Mouse (Mus musculus) lung, embryonic 14.5 days (tissue): ENCODE results near the gene Hoxa9. TPM values are rescaled to one million over a fixed set of nuclear protein-coding genes. Genes with fewer than 3 reads are reported as not detected.

Source experiments
- ATAC-seq: fragments of 200-750 bp; cut with Nextera tagmentation; 2 replicates; pipeline ENCODE4 v1.8.0; 2017; ENCODE audit warnings: mild to moderate bottlenecking, moderate TSS enrichment, moderate library complexity; ENCODE audit not compliant: insufficient read depth
- DNase-seq: peaks from one replicate; pipeline ENCODE4 v3.0.0-alpha.2; 2015
- H3K27ac ChIP-seq: fragments of 300-500 bp; sonication (generic); 2 replicates; pipeline ENCODE4 v1.5.1; 2014; ENCODE audit warnings: low read depth, mild to moderate bottlenecking, moderate library complexity
- H3K27me3 ChIP-seq: fragments of 300-500 bp; sonication (generic); 2 replicates; pipeline ENCODE4 v1.6.1; 2014; ENCODE audit warnings: low read length, control low read depth; ENCODE audit not compliant: insufficient read depth
- H3K36me3 ChIP-seq: fragments of 300-500 bp; sonication (generic); 2 replicates; pipeline ENCODE4 v1.6.1; 2014; ENCODE audit warnings: control low read depth; ENCODE audit not compliant: insufficient read depth
- H3K4me1 ChIP-seq: fragments of 300-500 bp; sonication (generic); 2 replicates; pipeline ENCODE4 v1.6.1; 2014; ENCODE audit warnings: antibody characterized with exemption, control low read depth; ENCODE audit not compliant: insufficient read depth
- H3K4me2 ChIP-seq: fragments of 300-500 bp; sonication (generic); 2 replicates; pipeline ENCODE4 v1.6.1; 2014; ENCODE audit warnings: mild to moderate bottlenecking
- H3K4me3 ChIP-seq: fragments of 300-500 bp; sonication (generic); 2 replicates; pipeline ENCODE4 v1.5.1; 2014; ENCODE audit warnings: low read depth, low read length
- H3K9ac ChIP-seq: fragments of 300-500 bp; sonication (generic); 2 replicates; pipeline ENCODE4 v1.6.1; 2014
- H3K9me3 ChIP-seq: fragments of 300-500 bp; sonication (generic); 2 replicates; pipeline ENCODE4 v1.6.1; 2016; ENCODE audit warnings: low read depth, low read length, control low read depth
- CTCF ChIP-seq: IDR thresholded peaks from 2 replicates; pipeline ENCODE4 v1.5.1; 2016; ENCODE audit warnings: antibody characterized with exemption, low read depth
- WGBS: fragments of 180-500 bp; shearing (Covaris S2); extraction: QIAGEN DNeasy Blood & Tissue Kit; methylation state at CpG from one replicate; pipeline ENCODE4 v1.1.7; 2014; 5-methylcytosine and 5-hydroxymethylcytosine counted together
- polyA plus RNA-seq: library from polyadenylated mRNA; unstranded; fragments of >200 nt; fragmentation: Nextera tagmentation; extraction: Ambion mirVana; gene quantifications from 2 replicates; pipeline ENCODE4 v1.2.1, GENCODE M21; 2014

Hoxa9 gene
- polyA plus RNA-seq, 1 experiment from 2014 or later = not detected

GRCm38 (mm10) chr6:52191860-52192550 is 38.9 kb downstream of the Hoxa9 start:
- TF ChIP-seq CTCF = no peak
- H3K36me3 ChIP-seq = peaks cover 7% of the 10 kb centered on the region; the same call in 1 of the 2 replicates
- peaks cover 24% of the 10 kb centered on the region for H3K27me3 ChIP-seq
- ATAC-seq (peak; percentile 52), DNase-seq (peak; percentile 94)
- H3K9ac ChIP-seq = peak overlapping the region; percentile 71
- peak overlapping the region; percentile 95 for H3K27ac ChIP-seq
- H3K4me3 ChIP-seq = peak overlapping the region; percentile 70
- WGBS = under 1% methylated on average over 55 of the region's 55 CpGs
- peak overlapping the region; percentile 87 for H3K4me2 ChIP-seq
- peaks cover 25% of the 10 kb centered on the region for H3K4me1 ChIP-seq
- no peaks in the 10 kb centered on the region for H3K9me3 ChIP-seq

GRCm38 (mm10) chr6:52190906-52191810 is 39.7 kb downstream of the Hoxa9 start, which contains the start of gene Hoxa4:
Gene Hoxa4 (minus strand): TSS chr6:52191753.
- DNase-seq (peak; percentile 59), ATAC-seq (no peak)
- 1% methylated on average over 79 of the region's 102 CpGs for WGBS
- Histone ChIP-seq H3K4me3 (peak within 1 kb of the TSS; percentile 70), H3K9me3 (no peaks in the 10 kb centered on the region), H3K9ac (peak within 1 kb of the TSS; percentile 96), H3K36me3 (peaks cover 7% of the 10 kb centered on the region; the same call in 1 of the 2 replicates), H3K4me2 (peak within 1 kb of the TSS; percentile 87), H3K27ac (peak within 1 kb of the TSS; percentile 99), H3K4me1 (peaks cover 25% of the 10 kb centered on the region), H3K27me3 (peaks cover 25% of the 10 kb centered on the region)
- no peak for TF ChIP-seq CTCF

DNA sequence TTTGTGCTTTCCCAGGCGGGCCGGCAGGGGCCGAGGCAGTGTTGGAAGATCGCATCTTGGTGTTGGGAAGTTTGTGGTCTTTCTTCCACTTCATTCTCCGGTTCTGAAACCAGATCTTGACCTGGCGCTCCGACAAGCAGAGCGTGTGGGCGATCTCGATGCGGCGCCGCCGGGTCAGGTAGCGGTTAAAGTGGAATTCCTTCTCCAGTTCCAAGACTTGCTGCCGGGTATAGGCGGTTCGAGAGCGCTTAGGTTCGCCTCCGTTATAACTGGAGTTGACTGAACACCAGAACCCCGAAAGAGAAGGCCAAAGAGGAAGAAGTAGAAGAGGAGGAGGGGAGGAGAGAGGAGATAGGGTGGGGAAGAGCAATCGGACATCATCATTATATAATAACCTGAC is 40.5 kb downstream of the Hoxa9 start:
- peak; percentile 14; the same call in 1 of the 2 replicates for TF ChIP-seq CTCF
- Histone ChIP-seq H3K27ac (peak overlapping the region; percentile 99), H3K4me1 (peaks cover 26% of the 10 kb centered on the region), H3K9me3 (no peaks in the 10 kb centered on the region), H3K27me3 (peaks cover 31% of the 10 kb centered on the region), H3K36me3 (peaks cover 7% of the 10 kb centered on the region; the same call in 1 of the 2 replicates), H3K9ac (peak overlapping the region; percentile 96), H3K4me3 (peak overlapping the region; percentile 70), H3K4me2 (peak overlapping the region; percentile 87)
- WGBS = 2% methylated on average over 23 of the region's 23 CpGs
- DNase-seq (peak; percentile 68), ATAC-seq (no peak)

GRCm38 (mm10) chr6:52189909-52190308 is 41.0 kb downstream of the Hoxa9 start:
- Histone ChIP-seq H3K4me2 (peak overlapping the region; percentile 87), H3K27ac (peak overlapping the region; percentile 99), H3K36me3 (peaks cover 6% of the 10 kb centered on the region; the same call in 1 of the 2 replicates), H3K9me3 (no peaks in the 10 kb centered on the region), H3K4me1 (peaks cover 28% of the 10 kb centered on the region), H3K27me3 (peaks cover 34% of the 10 kb centered on the region), H3K4me3 (peak overlapping the region; percentile 70), H3K9ac (peak overlapping the region; percentile 96)
- no peak for TF ChIP-seq CTCF
- no peak for DNase-seq
- no peak for ATAC-seq
- 11% methylated on average over 8 of the region's 8 CpGs for WGBS

DNA sequence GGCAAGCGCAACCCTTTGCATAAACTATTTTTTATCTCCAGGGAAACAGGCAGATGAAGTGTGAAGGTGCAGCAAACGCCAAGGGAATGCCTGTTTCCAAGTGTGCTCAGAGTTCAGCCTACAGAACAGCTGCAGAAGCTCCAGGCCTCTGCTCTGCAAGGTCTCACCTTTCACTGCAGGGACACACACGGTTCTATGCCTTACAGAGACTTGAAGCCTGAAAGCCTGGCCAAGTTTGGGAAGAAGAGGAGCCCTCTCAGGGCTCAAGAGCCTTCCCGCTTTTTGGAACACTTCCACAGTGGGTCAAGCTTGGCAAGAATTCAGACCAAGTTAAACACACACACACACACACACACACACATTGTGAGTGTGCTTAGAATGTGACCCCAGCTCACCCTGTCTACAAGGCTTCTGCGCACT is 41.7 kb downstream of the Hoxa9 start:
- Histone ChIP-seq H3K36me3 (peaks cover 3% of the 10 kb centered on the region; the same call in 1 of the 2 replicates), H3K27ac (peak overlapping the region; percentile 99), H3K4me1 (peaks cover 28% of the 10 kb centered on the region), H3K9ac (peak overlapping the region; percentile 96), H3K9me3 (no peaks in the 10 kb centered on the region), H3K4me3 (peak overlapping the region; percentile 70), H3K27me3 (peaks cover 36% of the 10 kb centered on the region), H3K4me2 (peak overlapping the region; percentile 87)
- 8% methylated on average over 5 of the region's 5 CpGs for WGBS
- DNase-seq (peak; percentile 94), ATAC-seq (peak; percentile 87)
- no peak for TF ChIP-seq CTCF

DNA sequence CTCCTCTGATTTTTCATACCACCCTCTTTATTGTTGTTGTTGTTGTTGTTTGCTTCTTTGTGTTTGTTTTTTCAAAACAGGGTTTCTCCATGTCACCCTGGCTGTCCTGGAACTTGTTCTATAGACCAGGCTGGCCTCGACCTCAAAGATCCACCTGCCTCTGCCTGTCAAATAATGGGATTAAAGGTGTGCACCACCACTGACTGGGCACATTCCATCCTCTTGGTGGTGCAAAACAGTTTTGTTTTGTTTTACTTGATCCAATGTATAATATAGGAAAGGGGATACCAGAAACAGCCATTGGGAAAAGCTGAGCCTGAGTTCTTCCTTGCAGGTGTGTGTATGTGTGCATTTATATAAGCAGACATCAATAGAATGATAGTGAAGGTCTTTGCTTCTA is 44.4 kb downstream of the Hoxa9 start:
- Histone ChIP-seq H3K4me3 (no peak overlapping the region), H3K9ac (no peak overlapping the region), H3K36me3 (peaks cover 3% of the 10 kb centered on the region; the same call in 1 of the 2 replicates), H3K27me3 (peaks cover 43% of the 10 kb centered on the region), H3K4me1 (peaks cover 39% of the 10 kb centered on the region), H3K9me3 (no peaks in the 10 kb centered on the region), H3K4me2 (no peak overlapping the region), H3K27ac (no peak overlapping the region)
- WGBS = 45% methylated on average over 1 of the region's 1 CpGs
- ATAC-seq = no peak
- TF ChIP-seq CTCF = peak; percentile 44
- DNase-seq = peak; percentile 45

- H3K27me3 ChIP-seq = peaks cover 45% of the 10 kb centered on the region
- H3K27ac ChIP-seq = peak overlapping the region; percentile 77; the same call in 1 of the 2 replicates
- ATAC-seq = no peak
- H3K4me3 ChIP-seq = no peak overlapping the region
- no peaks in the 10 kb centered on the region for H3K9me3 ChIP-seq
- H3K36me3 ChIP-seq = peaks cover 3% of the 10 kb centered on the region; the same call in 1 of the 2 replicates
- no peak overlapping the region for H3K9ac ChIP-seq
- no peak for DNase-seq
- no peak for TF ChIP-seq CTCF
- peaks cover 45% of the 10 kb centered on the region for H3K4me1 ChIP-seq
- peak overlapping the region; percentile 53 for H3K4me2 ChIP-seq
- 23% methylated on average over 3 of the region's 3 CpGs for WGBS
Measured at GRCm38 (mm10) chr6:52185834-52186233, 45.1 kb downstream of the Hoxa9 start.
